Mouse (Mus musculus) cerebellum, adult 18-20 months (tissue): ENCODE data around the gene Slc9a8.
A peak's percentile ranks its signal among the peaks of the same experiment; 100 is the strongest.

ENCODE experiments used
- DNase-seq, 2 experiments: peaks; one replicate each; pipeline ENCODE4 v3.0.0; 2021

Gene Slc9a8

GRCm38 (mm10) chr2:167450647-167451046, 29.1 kb downstream of the Slc9a8 start:
- peak; percentile 69 to 71 for DNase-seq

GRCm38 (mm10) chr2:167453814-167454213, 32.3 kb downstream of the Slc9a8 start:
- peak; percentile 71 to 73 for DNase-seq

GRCm38 (mm10) chr2:167456361-167457020, 35.0 kb downstream of the Slc9a8 start:
- peak; percentile 67 to 69 for DNase-seq

- DNase-seq = peak; percentile 86 to 89
Observed at GRCm38 (mm10) chr2:167457213-167457612, 35.7 kb downstream of the Slc9a8 start.

- no peak for DNase-seq
Observed at GRCm38 (mm10) chr2:167458548-167458947, 37.0 kb downstream of the Slc9a8 start.

GRCm38 (mm10) chr2:167459071-167459865, 37.8 kb downstream of the Slc9a8 start:
- peak; percentile 77 to 81 for DNase-seq

- DNase-seq = peak; percentile 85
Observed at GRCm38 (mm10) chr2:167462954-167463353, 41.4 kb downstream of the Slc9a8 start.

GRCm38 (mm10) chr2:167463802-167464201, 42.3 kb downstream of the Slc9a8 start:
- no peak for DNase-seq

- no peak for DNase-seq
Observed at GRCm38 (mm10) chr2:167465951-167466350, 44.4 kb downstream of the Slc9a8 start.

- DNase-seq = no peak
Observed at GRCm38 (mm10) chr2:167467214-167467613, 45.7 kb downstream of the Slc9a8 start.

- DNase-seq = peak in 1 of 2 experiments; percentile 21
Observed at GRCm38 (mm10) chr2:167468444-167468843, 46.9 kb downstream of the Slc9a8 start.

GRCm38 (mm10) chr2:167470611-167471010, 49.1 kb downstream of the Slc9a8 start:
- peak; percentile 60 to 64 for DNase-seq

- DNase-seq = peak; percentile 96
Observed at GRCm38 (mm10) chr2:167471585-167471984, 50.1 kb downstream of the Slc9a8 start.

- no peak for DNase-seq
Observed at GRCm38 (mm10) chr2:167474218-167474617, 52.7 kb downstream of the Slc9a8 start.

GRCm38 (mm10) chr2:167475596-167475995, 54.1 kb downstream of the Slc9a8 start:
- DNase-seq = peak in 1 of 2 experiments; percentile 18

- DNase-seq = peak; percentile 82 to 85
Observed at GRCm38 (mm10) chr2:167476200-167476688, 54.7 kb downstream of the Slc9a8 start.

GRCm38 (mm10) chr2:167476762-167477161, 55.2 kb downstream of the Slc9a8 start:
- peak; percentile 24 to 34 for DNase-seq

- peak in 1 of 2 experiments; percentile 42 for DNase-seq
Observed at GRCm38 (mm10) chr2:167478128-167478527, 56.6 kb downstream of the Slc9a8 start.

- no peak for DNase-seq
Observed at GRCm38 (mm10) chr2:167479501-167479900, 58.0 kb downstream of the Slc9a8 start.

- DNase-seq = no peak
Observed at GRCm38 (mm10) chr2:167482681-167483080, 61.2 kb downstream of the Slc9a8 start.

- DNase-seq = peak in 1 of 2 experiments; percentile 55
Observed at GRCm38 (mm10) chr2:167483081-167483826, 61.7 kb downstream of the Slc9a8 start.

- peak; percentile 79 for DNase-seq
Observed at GRCm38 (mm10) chr2:167483827-167484410, 62.4 kb downstream of the Slc9a8 start.

GRCm38 (mm10) chr2:167484932-167485331, 63.4 kb downstream of the Slc9a8 start:
- DNase-seq = no peak
